Mouse (Mus musculus): ENCODE data around the gene Tmem274. TPM values are rescaled to one million over a fixed set of nuclear protein-coding genes. Genes with fewer than 3 reads are reported as not detected.
A peak's percentile ranks its signal among the peaks of the same experiment; 100 is the strongest.

The Tmem274 gene
- total RNA-seq, 2 experiments from 2014 or later: not detected

DNA sequence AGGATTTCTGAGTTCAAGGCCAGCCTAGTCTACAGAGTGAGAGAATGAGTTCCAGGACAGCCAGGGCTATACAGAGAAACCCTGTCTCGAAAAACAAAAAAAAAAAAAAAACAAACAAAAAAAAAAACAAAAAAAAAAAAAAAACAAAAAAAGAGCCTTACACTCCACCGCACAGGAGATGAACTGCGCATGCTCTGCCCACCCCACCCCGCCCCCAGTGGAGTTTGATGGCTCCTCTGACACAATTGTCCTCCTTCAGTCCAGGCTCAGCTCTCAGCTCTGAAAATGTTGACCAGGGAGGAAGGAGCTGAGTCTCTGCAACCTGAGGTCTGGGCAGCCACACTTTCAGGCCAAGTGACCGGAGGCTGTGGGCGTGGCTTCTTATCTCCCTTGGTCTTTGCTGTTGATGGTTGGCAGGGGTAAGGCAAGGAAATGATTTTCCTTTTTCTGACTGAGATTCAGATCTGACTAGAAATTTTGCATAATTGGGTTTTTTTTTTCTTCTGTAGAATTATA is 13.7 kb upstream of the Tmem274 start:
- intact Hi-C loops (cut with DNase I): no loop called here
- no peak for DNase-seq (ENCODE audit: low spot score in 2 of 2)

DNA sequence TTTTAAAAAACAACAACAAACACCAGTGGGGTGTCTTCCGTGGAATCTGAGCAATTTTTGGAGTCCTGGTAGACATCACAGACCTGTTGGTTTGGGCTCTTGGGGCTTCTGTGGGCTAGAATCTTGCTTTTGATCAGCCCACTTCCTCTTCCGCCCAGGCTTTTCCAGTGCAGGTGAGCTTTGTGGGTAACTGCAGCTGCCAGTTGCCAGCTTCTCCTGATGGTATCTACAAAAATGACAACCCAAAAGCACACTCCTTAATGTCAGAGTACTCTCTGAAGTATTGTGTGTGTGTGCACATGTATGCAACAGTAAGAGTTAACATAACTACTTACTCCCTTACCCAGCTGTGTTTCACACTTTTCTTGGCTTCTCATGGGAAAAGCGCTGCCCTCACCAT is 7.6 kb upstream of the Tmem274 start:
- intact Hi-C loops (cut with DNase I): no loop called here
- DNase-seq (ENCODE audit: low spot score in 2 of 2): no peak

- no peak for DNase-seq (ENCODE audit: low spot score in 2 of 2)
- intact Hi-C loops (cut with DNase I): no loop called here
Measured at GRCm38 (mm10) chr4:149475096-149475495, 2.1 kb upstream of the Tmem274 start.

DNA sequence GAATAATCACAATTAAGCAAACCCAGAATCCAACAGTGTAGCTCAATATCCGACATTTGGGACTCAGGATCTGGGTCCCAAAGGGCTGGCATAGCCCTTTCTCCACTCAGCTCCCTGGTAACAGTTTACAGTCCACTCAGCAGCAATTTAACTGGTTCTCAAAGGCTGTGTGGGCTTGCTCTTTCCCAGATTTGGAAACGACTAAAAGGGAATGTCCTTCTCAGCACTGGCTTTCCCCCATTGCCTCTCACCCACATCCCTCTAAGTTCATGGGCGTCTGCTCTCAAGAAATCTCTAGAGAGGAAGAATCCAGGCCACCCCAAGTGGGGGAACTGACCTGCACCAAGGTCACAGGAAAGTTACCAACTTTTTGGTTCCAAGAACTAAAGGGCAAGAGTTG is 7.4 kb downstream of the Tmem274 start:
- DNase-seq (ENCODE audit: low spot score in 2 of 2): peak in 1 of 2 experiments; percentile 23
- intact Hi-C loops (cut with DNase I): no loop called here

GRCm38 (mm10) chr4:149485053-149485824 is 8.1 kb downstream of the Tmem274 start, which contains the start of the genes Nmnat1 and Lzic:
TSS of gene Nmnat1 (minus strand) at chr4:149485202.
TSS of gene Lzic (plus strand) at chr4:149485229.
- intact Hi-C loops (cut with DNase I): loop anchor here (5.0 kb wide), 1 partner anchor 57 kb away; no protein-coding TSS in a partner anchor

DNA sequence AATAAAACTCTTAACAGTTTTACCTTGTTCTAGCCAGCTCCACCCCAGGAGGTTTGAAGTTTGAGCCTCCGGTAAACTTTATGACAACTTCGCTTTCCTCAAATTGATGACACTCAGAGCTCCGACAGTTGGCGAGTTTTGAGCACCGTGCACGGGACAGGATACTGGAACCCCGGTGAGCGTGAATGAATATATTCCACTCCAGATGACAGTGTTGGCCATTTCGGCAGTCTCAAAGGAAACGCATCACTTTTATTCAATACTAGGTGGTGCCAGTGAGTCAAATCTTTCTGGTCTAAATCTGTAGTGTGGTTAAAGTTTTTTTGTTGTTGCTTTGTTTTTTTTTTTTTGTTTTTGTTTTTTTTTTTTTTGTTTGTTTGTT is 8.6 kb downstream of the Tmem274 start:
- peak; percentile 10 to 33 for DNase-seq (ENCODE audit: low spot score in 2 of 2)
- intact Hi-C loops (cut with DNase I): loop anchor here (5.0 kb wide), 1 partner anchor 56 kb away; no protein-coding TSS in a partner anchor

More at GRCm38 (mm10) chr4:149485053-149485824, 8.1 kb downstream of the Tmem274 start, which contains the start of the genes Nmnat1 and Lzic:
- DNase-seq (ENCODE audit: low spot score in 2 of 2): peak; percentile 92 to 94

DNA sequence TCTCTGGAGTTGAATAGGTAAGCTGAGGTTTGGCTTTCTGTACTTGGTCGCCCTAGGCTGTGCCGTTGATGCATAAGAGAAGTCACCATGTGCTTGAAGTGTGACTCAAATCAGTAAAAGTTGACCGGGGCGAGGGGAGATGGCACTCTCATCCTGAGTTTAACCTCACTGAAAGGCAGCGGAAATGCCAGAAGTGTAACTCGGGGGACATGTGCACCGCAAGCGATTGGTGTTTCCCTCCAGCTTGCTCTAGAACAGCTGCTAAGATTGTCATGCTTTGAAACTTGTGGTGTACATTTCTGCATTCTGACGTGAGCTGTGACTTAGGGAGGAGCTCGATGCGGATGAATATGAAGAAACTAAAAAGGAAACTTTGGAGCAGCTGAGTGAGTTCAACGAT is 10.6 kb downstream of the Tmem274 start:
- intact Hi-C loops (cut with DNase I): loop anchor here (5.0 kb wide), 1 partner anchor 55 kb away; no protein-coding TSS in a partner anchor
- no peak for DNase-seq (ENCODE audit: low spot score in 2 of 2)

DNA sequence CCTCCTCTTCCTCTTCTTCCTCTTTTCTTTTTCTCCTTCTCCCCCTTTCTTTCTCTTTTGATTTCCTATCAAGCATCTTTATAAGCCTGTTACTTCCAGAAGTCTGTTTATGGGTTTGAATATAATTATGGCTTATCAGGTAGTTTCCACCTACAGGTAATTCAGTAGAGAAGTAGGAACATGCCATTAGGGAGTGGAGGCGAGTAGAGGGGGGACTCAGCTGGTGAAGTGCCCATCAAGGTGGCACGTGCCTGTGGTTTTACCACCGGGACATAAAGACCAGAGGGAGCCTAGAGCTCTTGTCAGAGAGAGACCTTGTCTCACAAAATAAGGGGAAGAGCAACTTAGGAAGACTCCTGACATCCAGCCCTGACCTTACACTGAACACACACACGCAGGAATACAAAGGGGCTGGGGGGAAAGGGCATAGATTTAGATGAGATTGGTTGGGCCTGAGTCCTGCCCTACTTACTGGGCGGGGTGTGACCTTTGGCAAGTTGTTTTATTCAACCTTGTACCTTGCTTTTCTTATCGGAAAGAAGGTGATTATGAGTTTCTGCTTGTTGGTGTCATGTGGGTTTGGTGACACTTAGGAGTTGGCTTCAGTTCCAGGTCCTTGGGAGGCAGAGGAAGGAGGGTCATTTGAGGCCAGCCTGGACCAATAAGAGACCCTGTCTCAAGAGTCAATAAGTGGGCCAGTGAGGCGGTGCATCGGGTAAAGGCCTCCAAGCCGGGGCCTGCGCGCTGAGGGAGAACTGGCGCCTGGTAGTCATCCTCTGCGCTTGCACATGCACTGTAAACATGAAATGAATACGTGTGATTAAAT is 12.4 kb downstream of the Tmem274 start:
- no peak for DNase-seq (ENCODE audit: low spot score in 2 of 2)
- intact Hi-C loops (cut with DNase I): loop anchor here (5.0 kb wide), 1 partner anchor 53 kb away; no protein-coding TSS in a partner anchor

- no peak for DNase-seq (ENCODE audit: low spot score in 2 of 2)
- intact Hi-C loops (cut with DNase I): no loop called here
Measured at GRCm38 (mm10) chr4:149491151-149491550, 14.0 kb downstream of the Tmem274 start.

GRCm38 (mm10) chr4:149496612-149497011 is 19.4 kb downstream of the Tmem274 start:
- DNase-seq (ENCODE audit: low spot score in 2 of 2): peak in 1 of 2 experiments; percentile 35
- intact Hi-C loops (cut with DNase I): no loop called here

DNA sequence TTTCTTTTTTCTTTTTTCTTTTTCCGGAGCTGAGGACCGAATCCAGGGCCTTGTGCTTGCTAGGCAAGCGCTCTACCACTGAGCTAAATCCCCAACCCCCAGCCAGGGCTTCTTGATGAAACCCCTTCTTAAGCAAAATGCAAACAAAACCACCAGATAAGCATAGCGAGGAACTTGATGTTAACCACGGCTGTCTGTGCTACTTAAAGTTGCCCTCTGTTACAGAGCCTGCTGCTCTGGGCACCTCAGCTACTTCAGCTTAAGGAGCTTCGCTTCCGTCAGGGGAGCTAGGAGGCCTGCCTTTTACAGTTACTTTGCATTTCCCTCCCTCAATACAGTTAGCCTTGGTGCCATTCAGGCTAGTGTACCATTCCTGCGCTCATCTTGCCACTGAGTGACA is 21.7 kb downstream of the Tmem274 start:
- intact Hi-C loops (cut with DNase I): no loop called here
- no peak for DNase-seq (ENCODE audit: low spot score in 2 of 2)

- DNase-seq (ENCODE audit: low spot score in 2 of 2): no peak
- intact Hi-C loops (cut with DNase I): no loop called here
Measured at GRCm38 (mm10) chr4:149499790-149500189, 22.6 kb downstream of the Tmem274 start.

- intact Hi-C loops (cut with DNase I): no loop called here
Measured at GRCm38 (mm10) chr4:149504363-149504762, 27.2 kb downstream of the Tmem274 start.

DNA sequence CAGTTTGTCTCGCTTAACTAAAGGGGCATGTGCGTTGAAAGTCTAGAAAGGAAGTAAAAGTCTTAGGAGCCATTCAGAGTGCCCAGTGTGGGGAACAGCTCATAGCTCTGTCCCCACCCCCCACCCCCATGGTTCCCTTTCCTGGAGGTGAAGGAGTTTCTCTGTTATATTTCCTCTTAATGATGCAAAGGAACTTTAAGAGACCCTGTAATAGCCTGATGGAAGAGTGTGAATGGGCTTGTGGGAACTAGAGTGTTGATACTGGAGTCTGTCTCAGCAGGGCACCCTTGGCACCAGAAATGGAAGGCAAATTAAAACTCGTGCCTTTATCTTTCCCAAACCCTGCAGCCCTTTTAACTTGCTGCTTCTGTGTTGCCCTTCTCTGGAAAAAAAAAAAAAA is 27.7 kb downstream of the Tmem274 start:
- intact Hi-C loops (cut with DNase I): no loop called here

More at GRCm38 (mm10) chr4:149504363-149504762, 27.2 kb downstream of the Tmem274 start:
- DNase-seq (ENCODE audit: low spot score in 2 of 2): no peak

DNA sequence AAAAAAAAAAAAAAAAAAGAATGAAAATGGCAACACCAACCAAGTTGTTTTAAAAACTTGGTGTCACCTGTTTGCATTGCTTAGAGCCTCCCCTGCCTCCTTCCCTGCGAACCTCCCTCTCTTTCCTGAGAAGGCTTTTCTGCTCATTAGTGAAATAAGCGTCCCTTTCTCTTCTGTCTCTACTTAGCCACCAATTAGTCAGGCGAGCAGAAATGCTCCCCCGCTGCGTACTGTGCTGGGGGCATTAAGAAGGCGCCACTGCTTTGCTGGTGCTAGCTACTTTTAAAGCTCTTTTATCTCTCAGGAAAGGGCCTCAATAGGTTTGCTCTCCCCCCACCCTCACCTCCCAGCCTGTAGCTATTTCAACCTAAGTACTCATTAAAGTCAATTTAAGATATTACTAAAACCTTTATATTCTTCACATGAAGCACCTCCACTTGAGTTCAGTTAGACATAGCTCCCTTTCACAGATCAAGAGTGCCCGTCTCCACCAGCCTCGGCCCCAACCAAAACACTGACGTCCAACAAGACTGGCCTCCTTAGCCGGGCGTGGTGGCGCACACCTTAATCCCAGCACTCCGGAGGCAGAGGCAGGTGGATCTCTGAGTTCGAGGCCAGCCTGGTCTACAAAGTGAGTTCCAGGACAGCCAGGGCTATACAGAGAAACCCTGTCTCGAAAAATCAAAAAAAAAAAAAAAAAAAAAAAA is 28.2 kb downstream of the Tmem274 start:
- intact Hi-C loops (cut with DNase I): no loop called here
- DNase-seq (ENCODE audit: low spot score in 2 of 2): no peak

More for the DNA sequence above, 27.7 kb downstream of the Tmem274 start:
- no peak for DNase-seq (ENCODE audit: low spot score in 2 of 2)

- no peak for DNase-seq (ENCODE audit: low spot score in 2 of 2)
- intact Hi-C loops (cut with DNase I): no loop called here
Measured at GRCm38 (mm10) chr4:149506904-149507303, 29.7 kb downstream of the Tmem274 start.

GRCm38 (mm10) chr4:149511221-149511646 is 34.1 kb downstream of the Tmem274 start:
- intact Hi-C loops (cut with DNase I): no loop called here
- DNase-seq (ENCODE audit: low spot score in 2 of 2): peak in 1 of 2 experiments; percentile 24

GRCm38 (mm10) chr4:149512072-149512471 is 34.9 kb downstream of the Tmem274 start:
- intact Hi-C loops (cut with DNase I): no loop called here

DNA sequence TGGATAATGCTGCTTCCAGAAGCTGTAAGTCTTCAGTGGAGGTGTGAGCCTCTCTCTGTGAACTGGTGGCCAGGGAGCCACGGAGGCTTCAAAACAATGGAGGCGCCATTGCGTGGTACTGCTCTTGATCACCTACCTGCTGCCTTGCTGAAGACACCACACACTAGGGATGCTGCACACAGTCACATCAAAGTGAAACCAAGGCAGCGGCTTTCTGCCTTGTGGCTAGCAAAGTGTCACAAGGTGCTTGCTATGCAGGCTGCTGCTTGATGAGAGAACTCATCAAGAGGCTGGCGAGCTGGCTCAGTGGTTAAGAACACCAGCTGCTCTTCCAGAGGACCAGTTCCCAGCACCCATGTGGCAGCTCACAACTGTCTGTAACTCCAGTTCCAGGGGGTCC is 38.5 kb downstream of the Tmem274 start:
- intact Hi-C loops (cut with DNase I): no loop called here
- no peak for DNase-seq (ENCODE audit: low spot score in 2 of 2)

More at GRCm38 (mm10) chr4:149512072-149512471, 34.9 kb downstream of the Tmem274 start:
- DNase-seq (ENCODE audit: low spot score in 2 of 2): no peak

Data from left cerebral cortex, postnatal 25 days (tissue).